Mouse (Mus musculus) spleen, adult 2 months (tissue): Measurements from ENCODE around the gene Ppif. TPM values are rescaled to one million over a fixed set of nuclear protein-coding genes. Genes with fewer than 3 reads are reported as not detected.
A peak's percentile ranks its signal among the peaks of the same experiment; 100 is the strongest.

ENCODE experiments used
- DNase-seq, 2 experiments: peaks; one replicate each; pipeline versions ENCODE4 v3.0.0 to v3.0.0-alpha.2; 2012 to 2021; ENCODE audit warnings: low spot score in 2 of 2, low read depth in 1 of 2
- H3K27ac ChIP-seq: fragments of 200-500 bp; 2 replicates; pipeline ENCODE4 v1.5.1; 2012; ENCODE audit warnings: low read length, inconsistent platforms; ENCODE audit not compliant: insufficient read depth
- H3K27me3 ChIP-seq: fragments of 200-500 bp; 2 replicates; pipeline ENCODE4 v1.6.1; 2012; ENCODE audit warnings: mild to moderate bottlenecking, moderate library complexity, low read length, inconsistent platforms; ENCODE audit not compliant: control insufficient read depth, insufficient read depth
- H3K36me3 ChIP-seq: fragments of 200-500 bp; 2 replicates; pipeline ENCODE4 v1.6.1; 2012; ENCODE audit warnings: mild to moderate bottlenecking, low read length, inconsistent platforms; ENCODE audit not compliant: control insufficient read depth, insufficient read depth
- H3K4me1 ChIP-seq: fragments of 200-500 bp; 2 replicates; pipeline ENCODE4 v1.6.1; 2011; ENCODE audit warnings: inconsistent platforms; ENCODE audit not compliant: control insufficient read depth, insufficient read depth, insufficient read length
- H3K4me3 ChIP-seq: fragments of 200-500 bp; 2 replicates; pipeline ENCODE4 v1.5.1; 2011; ENCODE audit warnings: mild to moderate bottlenecking, inconsistent platforms; ENCODE audit not compliant: insufficient read depth, insufficient read length; ENCODE audit errors: extremely low read depth
- CTCF ChIP-seq: fragments of 200-500 bp; IDR thresholded peaks from 2 replicates; pipeline ENCODE4 v1.5.1; 2011; ENCODE audit warnings: mild to moderate bottlenecking, inconsistent platforms; ENCODE audit not compliant: insufficient read depth, insufficient read length, insufficient replicate concordance; ENCODE audit errors: extremely low read depth
- POLR2A ChIP-seq: fragments of 200-500 bp; IDR thresholded peaks from 2 replicates; pipeline ENCODE4 v1.6.1; 2011; ENCODE audit warnings: low read depth, low read length, inconsistent platforms
- WGBS: fragments of 180-500 bp; shearing (Covaris S2); methylation state at CpG from one replicate; pipeline ENCODE4 v1.1.7; 2018; 5-methylcytosine and 5-hydroxymethylcytosine counted together
- polyA plus RNA-seq: library from polyadenylated mRNA; depleted of rRNA; stranded (reverse); fragments of >200 nt; gene quantifications from 2 replicates; pipeline ENCODE4 v1.2.3, GENCODE M21; 2012

The Ppif gene
- polyA plus RNA-seq, 1 experiment: 50.4 TPM

DNA sequence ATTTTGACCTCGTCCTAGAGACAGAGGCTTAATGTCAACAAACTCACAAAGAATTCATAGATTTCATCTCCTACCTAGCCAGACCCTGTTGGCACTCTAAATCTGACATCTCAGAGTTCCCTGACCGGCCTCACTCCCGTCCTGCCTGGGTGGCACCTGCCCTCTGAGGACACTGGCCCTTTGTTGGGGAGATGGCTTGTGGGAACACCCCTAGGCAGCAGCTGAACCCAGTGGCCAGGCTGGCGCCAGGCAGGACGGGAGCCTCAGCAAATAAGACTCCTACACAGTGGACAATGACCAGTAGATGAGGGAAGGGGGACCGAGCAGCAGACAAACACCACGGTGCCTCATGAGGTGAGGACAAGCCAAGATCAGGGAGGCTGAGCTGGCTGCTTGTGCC lies 14.3 kb upstream of the Ppif start:
- H3K27me3 ChIP-seq: no peaks in the 10 kb centered on the region
- H3K36me3 ChIP-seq: no peaks in the 10 kb centered on the region
- DNase-seq: no peak
- TF ChIP-seq POLR2A (no peak), CTCF (no peak)
- no peak overlapping the region for H3K4me3 ChIP-seq
- WGBS: 83% methylated on average over 7 of the region's 7 CpGs
- H3K27ac ChIP-seq: no peak overlapping the region
- H3K4me1 ChIP-seq: no peaks in the 10 kb centered on the region

DNA sequence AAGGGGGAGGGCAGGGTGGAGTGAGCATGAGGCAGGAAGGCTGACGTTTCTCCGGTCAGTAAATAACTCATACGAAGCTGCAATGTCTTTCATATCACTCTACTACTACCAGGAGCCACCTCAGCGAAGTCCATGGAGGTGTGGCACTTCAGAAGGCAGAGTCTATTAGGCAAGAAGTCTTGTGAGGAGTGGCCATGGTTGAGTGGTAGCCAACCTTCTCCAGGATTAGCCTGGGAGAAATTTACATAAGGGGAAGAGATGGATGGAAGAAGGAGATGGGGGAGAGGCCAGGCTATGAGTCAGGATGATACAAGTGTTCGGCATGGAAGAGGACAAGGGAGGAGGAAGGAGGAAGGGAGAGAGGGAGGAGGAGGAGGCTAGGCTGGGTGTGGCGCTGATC lies 11.9 kb upstream of the Ppif start:
- Histone ChIP-seq H3K27ac (no peak overlapping the region), H3K27me3 (no peaks in the 10 kb centered on the region), H3K36me3 (no peaks in the 10 kb centered on the region), H3K4me3 (no peak overlapping the region), H3K4me1 (no peaks in the 10 kb centered on the region)
- TF ChIP-seq CTCF: no peak
- no peak for DNase-seq
- WGBS: 82% methylated on average over 6 of the region's 6 CpGs

- Histone ChIP-seq H3K27ac (no peak overlapping the region), H3K27me3 (no peaks in the 10 kb centered on the region), H3K4me3 (no peak overlapping the region), H3K36me3 (no peaks in the 10 kb centered on the region), H3K4me1 (no peaks in the 10 kb centered on the region)
- TF ChIP-seq POLR2A: no peak
- no peak for TF ChIP-seq CTCF
- no peak for DNase-seq
- 68% methylated on average over 7 of the region's 7 CpGs for WGBS
Observed at GRCm38 (mm10) chr14:25686216-25686945, 7.6 kb upstream of the Ppif start.

DNA sequence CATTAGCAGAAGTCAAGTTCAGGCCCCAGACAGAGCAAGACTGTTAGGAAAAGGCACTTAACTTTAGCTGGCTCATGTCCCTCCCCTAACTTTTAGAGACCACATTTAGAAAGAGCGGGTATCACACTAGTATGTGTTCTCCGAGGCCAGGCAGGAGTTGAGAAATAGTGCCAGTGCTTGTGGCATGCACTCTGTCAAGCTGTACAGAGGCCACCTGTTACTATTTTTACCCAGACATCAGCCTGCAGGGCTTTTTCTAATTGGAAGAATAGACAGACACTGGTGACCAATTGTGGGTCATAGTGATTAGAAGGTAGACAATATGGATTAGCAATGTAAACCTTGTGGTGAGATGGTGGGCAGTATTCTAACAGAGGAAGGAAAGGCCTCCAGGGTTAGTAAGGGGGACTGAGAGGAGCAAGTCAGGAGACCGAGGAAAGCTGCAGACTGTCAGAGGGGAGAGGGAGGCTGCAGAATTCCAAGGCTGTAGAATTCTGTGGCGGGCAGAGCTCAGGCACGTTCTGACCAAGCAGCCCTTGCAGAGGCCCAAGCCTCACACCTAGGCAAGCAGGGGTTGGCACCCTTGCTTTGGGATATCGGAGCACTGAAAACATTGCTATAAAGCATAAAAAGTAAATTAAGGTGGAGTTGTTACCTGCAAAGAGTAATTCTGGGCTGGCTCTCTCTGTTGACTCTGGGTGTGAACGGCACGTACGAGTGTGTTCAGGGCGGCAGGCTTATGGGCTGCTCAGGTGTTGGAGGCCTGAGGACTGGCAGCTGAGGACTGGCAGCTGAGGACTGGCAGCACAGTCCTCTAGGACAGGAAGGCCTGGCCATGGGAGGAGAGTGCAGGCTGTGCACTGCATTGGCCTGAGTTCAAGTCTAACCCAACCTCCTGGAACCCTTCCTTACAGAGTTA lies 6.7 kb upstream of the Ppif start:
- TF ChIP-seq CTCF (no peak), POLR2A (no peak)
- 84% methylated on average over 10 of the region's 10 CpGs for WGBS
- Histone ChIP-seq H3K27me3 (no peaks in the 10 kb centered on the region), H3K36me3 (no peaks in the 10 kb centered on the region), H3K27ac (no peak overlapping the region), H3K4me3 (no peak overlapping the region), H3K4me1 (no peaks in the 10 kb centered on the region)
- DNase-seq: no peak

GRCm38 (mm10) chr14:25693271-25693887 lies 575 bp upstream of the Ppif start:
- no peak for TF ChIP-seq CTCF
- Histone ChIP-seq H3K4me3 (peak overlapping the region; percentile 16; the same call in 1 of the 2 replicates), H3K36me3 (peaks cover 7% of the 10 kb centered on the region), H3K27ac (no peak overlapping the region), H3K27me3 (no peaks in the 10 kb centered on the region), H3K4me1 (peaks cover 6% of the 10 kb centered on the region; the same call in 1 of the 2 replicates)
- no peak for DNase-seq
- WGBS: 57% methylated on average over 6 of the region's 6 CpGs

- Histone ChIP-seq H3K27ac (0 out of 2 replicates have a peak overlapping the region, but pooled peaks have one; percentile 13), H3K4me3 (peak overlapping the region; percentile 73), H3K36me3 (peaks cover 17% of the 10 kb centered on the region), H3K4me1 (peaks cover 6% of the 10 kb centered on the region; the same call in 1 of the 2 replicates), H3K27me3 (no peaks in the 10 kb centered on the region)
- DNase-seq: no peak
- no peak for TF ChIP-seq POLR2A
- no peak for TF ChIP-seq CTCF
- 1% methylated on average over 10 of the region's 10 CpGs for WGBS
Observed at GRCm38 (mm10) chr14:25694569-25694897, 579 bp downstream of the Ppif start.
